Mouse (Mus musculus) heart, postnatal 4 days (tissue): ENCODE results near the gene Gm3625. TPM values are rescaled to one million over a fixed set of nuclear protein-coding genes. Genes with fewer than 3 reads are reported as not detected.
A peak's percentile ranks its signal among the peaks of the same experiment; 100 is the strongest.

Source experiments
- DNase-seq: peaks from one replicate; pipeline ENCODE4 v3.0.0; 2021
- total RNA-seq, 2 experiments: library from RNA; stranded (reverse); gene quantifications; 2 replicates each; pipeline ENCODE4 v1.2.3; 2021

Gene Gm3625
- not detected for total RNA-seq

- DNase-seq: peak; percentile 76
These were observed at the start of gene Gm3625, which contains the start of gene Itsn2 for GRCm38 (mm10) chr12:4592541-4593165. Gm3625 (minus strand) TSS chr12:4592927. Itsn2 (plus strand) TSS chr12:4592638.

- no peak for DNase-seq
These were observed 48.0 kb upstream of the Gm3625 start for GRCm38 (mm10) chr12:4640737-4641136.

- DNase-seq: no peak
These were observed 45.7 kb upstream of the Gm3625 start for GRCm38 (mm10) chr12:4638438-4638837.

GRCm38 (mm10) chr12:4632957-4633356 is 40.2 kb upstream of the Gm3625 start:
- no peak for DNase-seq

GRCm38 (mm10) chr12:4624201-4624600 is 31.5 kb upstream of the Gm3625 start:
- DNase-seq: no peak

- no peak for DNase-seq
These were observed 22.0 kb upstream of the Gm3625 start for GRCm38 (mm10) chr12:4614722-4615121.

- no peak for DNase-seq
These were observed 13.9 kb upstream of the Gm3625 start for GRCm38 (mm10) chr12:4606625-4607024.

- DNase-seq: no peak
These were observed 7.0 kb upstream of the Gm3625 start for GRCm38 (mm10) chr12:4599713-4600112.

- DNase-seq: no peak
These were observed 6.1 kb upstream of the Gm3625 start for GRCm38 (mm10) chr12:4598666-4599428.

- DNase-seq: no peak
These were observed 2.3 kb upstream of the Gm3625 start for GRCm38 (mm10) chr12:4595055-4595454.

- no peak for DNase-seq
These were observed 1.2 kb upstream of the Gm3625 start for GRCm38 (mm10) chr12:4593930-4594391.

- peak; percentile 65 for DNase-seq
These were observed 621 bp upstream of the Gm3625 start for GRCm38 (mm10) chr12:4593166-4593929.

GRCm38 (mm10) chr12:4592025-4592424 is 702 bp downstream of the Gm3625 start:
- DNase-seq: no peak

GRCm38 (mm10) chr12:4588603-4589002 is 4.1 kb downstream of the Gm3625 start:
- DNase-seq: peak; percentile 69

GRCm38 (mm10) chr12:4587846-4588245 is 4.9 kb downstream of the Gm3625 start:
- DNase-seq: no peak

- DNase-seq: no peak
These were observed 10.4 kb downstream of the Gm3625 start for GRCm38 (mm10) chr12:4582326-4582725.

GRCm38 (mm10) chr12:4574065-4574464 is 18.7 kb downstream of the Gm3625 start:
- DNase-seq: no peak

GRCm38 (mm10) chr12:4571864-4572263 is 20.9 kb downstream of the Gm3625 start:
- peak; percentile 25 for DNase-seq

GRCm38 (mm10) chr12:4558475-4559279 is 34.0 kb downstream of the Gm3625 start:
- peak; percentile 67 for DNase-seq

GRCm38 (mm10) chr12:4558013-4558412 is 34.7 kb downstream of the Gm3625 start:
- DNase-seq: no peak

GRCm38 (mm10) chr12:4557436-4557835 is 35.3 kb downstream of the Gm3625 start:
- peak; percentile 24 for DNase-seq

GRCm38 (mm10) chr12:4556891-4557290 is 35.8 kb downstream of the Gm3625 start:
- DNase-seq: no peak
